8 mouse cellular contexts compared by ENCODE assay signal in the genomic region with DNA sequence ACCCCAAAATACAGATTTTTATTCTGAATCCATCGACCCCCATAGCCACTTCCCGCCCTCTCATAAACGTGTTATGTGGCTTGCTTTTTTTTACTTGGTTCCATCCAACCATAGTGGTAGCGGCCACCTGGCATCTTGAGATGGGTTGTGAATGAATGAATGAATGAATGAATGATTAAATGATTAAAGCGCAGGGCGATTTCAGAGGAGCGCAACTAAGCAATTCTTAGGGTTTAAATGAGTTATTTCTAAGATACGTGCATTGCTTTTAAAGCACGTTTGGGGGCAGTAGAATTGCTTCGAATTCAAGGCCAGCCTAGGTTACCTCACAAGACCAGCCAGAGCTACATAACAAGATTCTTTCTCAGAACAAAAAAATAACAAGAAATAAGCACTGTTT. TPM values are rescaled to one million over a fixed set of nuclear protein-coding genes. Genes with fewer than 3 reads are reported as not detected.
A peak's percentile ranks its signal among the peaks of the same experiment; 100 is the strongest.
DNase-seq lines count a peak whose midpoint lies in the region; ATAC-seq and TF ChIP-seq lines count a peak whose summit lies in the region.

No protein-coding gene starts in this region.

- peak overlapping the region; percentile 94 for H3K27ac ChIP-seq in spleen, adult 2 months (ENCODE audit: insufficient read depth, low read length)
- H3K27ac ChIP-seq in forebrain, embryonic 14.5 days (ENCODE audit: low read depth, low read length) = peak overlapping the region; percentile 86
- H3K27ac ChIP-seq in liver, embryonic 11.5 days (ENCODE audit: low read depth, low read length) = peak overlapping the region; percentile 87

- peak; percentile 15 for DNase-seq in cerebellum, adult 11 months
- DNase-seq in cerebellum, adult 9-11 months = no peak
- peak in 1 of 2 experiments; percentile 17 for DNase-seq in spleen, adult 2 months (ENCODE audit: low read depth in 1 of 2, low spot score in 2 of 2)
- no peak for DNase-seq in spleen, adult 18-20 months
- DNase-seq in forebrain, embryonic 14.5 days (ENCODE audit: low spot score) = peak; percentile 49
- DNase-seq in liver, embryonic 11.5 days (ENCODE audit: low spot score) = no peak
- peak; percentile 54 for DNase-seq in splenic B cell, adult 2 months (ENCODE audit: low read depth, low spot score)
- DNase-seq in adrenal gland, adult 8-10 months = no peak

- TF ChIP-seq CTCF in spleen, adult 2 months (IDR thresholded peaks at IDR 0.05; ENCODE audit: extremely low read depth, insufficient read depth, insufficient read length, insufficient replicate concordance) = no peak

- H3K4me2 ChIP-seq in forebrain, embryonic 14.5 days (ENCODE audit: low read length) = peak overlapping the region; percentile 47
- peak overlapping the region; percentile 65 for H3K4me2 ChIP-seq in liver, embryonic 11.5 days

- ATAC-seq in forebrain, embryonic 14.5 days = peak; percentile 4; the same call in 1 of the 2 replicates
- no peak for ATAC-seq in liver, embryonic 11.5 days (replicated peaks; ENCODE audit: low FRiP score)

- no peaks in the 10 kb centered on the region for H3K9me3 ChIP-seq in forebrain, embryonic 14.5 days (replicated peaks; ENCODE audit: control insufficient read depth, low read length)
- no peaks in the 10 kb centered on the region for H3K9me3 ChIP-seq in liver, embryonic 11.5 days (ENCODE audit: control insufficient read depth, low read length)

- no peaks in the 10 kb centered on the region for H3K4me1 ChIP-seq in spleen, adult 2 months (ENCODE audit: control insufficient read depth, insufficient read depth, insufficient read length)
- no peaks in the 10 kb centered on the region for H3K4me1 ChIP-seq in forebrain, embryonic 14.5 days (ENCODE audit: control insufficient read depth, insufficient read depth, low read length)
- H3K4me1 ChIP-seq in liver, embryonic 11.5 days (replicated peaks; ENCODE audit: control insufficient read depth, insufficient read depth, low read length) = no peaks in the 10 kb centered on the region

- no peak for TF ChIP-seq POLR2A in spleen, adult 2 months (IDR thresholded peaks at IDR 0.05; ENCODE audit: low read depth, low read length)

- no peaks in the 10 kb centered on the region; the same call in 1 of the 2 replicates for H3K36me3 ChIP-seq in spleen, adult 2 months (ENCODE audit: control insufficient read depth, insufficient read depth, low read length)
- H3K36me3 ChIP-seq in forebrain, embryonic 14.5 days (ENCODE audit: control insufficient read depth, insufficient read depth, low read length) = peaks cover 22% of the 10 kb centered on the region
- H3K36me3 ChIP-seq in liver, embryonic 11.5 days (ENCODE audit: control insufficient read depth, insufficient read depth, low read length) = no peaks in the 10 kb centered on the region
- no peaks in the 10 kb centered on the region for H3K36me3 ChIP-seq in splenic B cell, adult 2 months (ENCODE audit: control insufficient read depth, insufficient read depth, low read length, poor library complexity, severe bottlenecking)

- peak overlapping the region; percentile 83 for H3K4me3 ChIP-seq in spleen, adult 2 months (ENCODE audit: extremely low read depth, insufficient read depth, insufficient read length)
- peak overlapping the region; percentile 50 for H3K4me3 ChIP-seq in forebrain, embryonic 14.5 days (ENCODE audit: low read depth, low read length)
- H3K4me3 ChIP-seq in liver, embryonic 11.5 days (ENCODE audit: low read depth, low read length) = peak overlapping the region; percentile 65

- H3K27me3 ChIP-seq in spleen, adult 2 months (ENCODE audit: control insufficient read depth, insufficient read depth, low read length) = no peaks in the 10 kb centered on the region
- no peaks in the 10 kb centered on the region for H3K27me3 ChIP-seq in forebrain, embryonic 14.5 days (replicated peaks; ENCODE audit: control insufficient read depth, insufficient read depth, low read length)
- H3K27me3 ChIP-seq in liver, embryonic 11.5 days (replicated peaks; ENCODE audit: control insufficient read depth, insufficient read depth, low read length) = no peaks in the 10 kb centered on the region
- H3K27me3 ChIP-seq in splenic B cell, adult 2 months (ENCODE audit: control insufficient read depth, insufficient read depth, low read length, poor library complexity, severe bottlenecking) = no peaks in the 10 kb centered on the region

- H3K9ac ChIP-seq in forebrain, embryonic 14.5 days (ENCODE audit: low read length) = peak overlapping the region; percentile 73
- H3K9ac ChIP-seq in liver, embryonic 11.5 days (ENCODE audit: low read depth, low read length) = peak overlapping the region; percentile 77

- WGBS in spleen, adult 2 months = 25% methylated on average over 10 of the region's 10 CpGs
- 26% methylated on average over 10 of the region's 10 CpGs for WGBS in forebrain, embryonic 14.5 days
- 17% methylated on average over 10 of the region's 10 CpGs for WGBS in liver, embryonic 11.5 days

RNA-seq across cellular contexts. Expression of gene Cstf2, which starts 0.8 kb away (rescaled TPM):
- polyA plus RNA-seq in spleen, adult 2 months (2012; rRNA removed) = 11.8 and 17.2 TPM in 2 replicates
- 62.5 and 74.9 TPM in 2 replicates for polyA plus RNA-seq in forebrain, embryonic 14.5 days (2014; fragmentation: Nextera tagmentation; extraction: Ambion mirVana)
- polyA plus RNA-seq in liver, embryonic 11.5 days (2014; fragmentation: Nextera tagmentation; extraction: Ambion mirVana) = 55.6 and 66.5 TPM in 2 replicates
- total RNA-seq in adrenal gland, adult 8-10 months (2022) = 10 to 100 TPM; 31.8 to 42.6 (median 35.8) TPM

Comparison
In these comparisons a context has a peak if more than half of its experiments do, and no peak if none do; other contexts are left out.
1. DNase-seq: peak in cerebellum, adult 11 months (single experiment), forebrain, embryonic 14.5 days (single experiment) and splenic B cell, adult 2 months (single experiment); none in cerebellum, adult 9-11 months (single experiment), spleen, adult 18-20 months (0 of 2), liver, embryonic 11.5 days (single experiment) and adrenal gland, adult 8-10 months (single experiment).
2. Peak in every context shown above with its lines, with median percentiles within 50 percentile points of each other: H3K27ac ChIP-seq and H3K4me3 ChIP-seq.